Mouse (Mus musculus): Measurements from ENCODE around the gene Castor2.

DNA sequence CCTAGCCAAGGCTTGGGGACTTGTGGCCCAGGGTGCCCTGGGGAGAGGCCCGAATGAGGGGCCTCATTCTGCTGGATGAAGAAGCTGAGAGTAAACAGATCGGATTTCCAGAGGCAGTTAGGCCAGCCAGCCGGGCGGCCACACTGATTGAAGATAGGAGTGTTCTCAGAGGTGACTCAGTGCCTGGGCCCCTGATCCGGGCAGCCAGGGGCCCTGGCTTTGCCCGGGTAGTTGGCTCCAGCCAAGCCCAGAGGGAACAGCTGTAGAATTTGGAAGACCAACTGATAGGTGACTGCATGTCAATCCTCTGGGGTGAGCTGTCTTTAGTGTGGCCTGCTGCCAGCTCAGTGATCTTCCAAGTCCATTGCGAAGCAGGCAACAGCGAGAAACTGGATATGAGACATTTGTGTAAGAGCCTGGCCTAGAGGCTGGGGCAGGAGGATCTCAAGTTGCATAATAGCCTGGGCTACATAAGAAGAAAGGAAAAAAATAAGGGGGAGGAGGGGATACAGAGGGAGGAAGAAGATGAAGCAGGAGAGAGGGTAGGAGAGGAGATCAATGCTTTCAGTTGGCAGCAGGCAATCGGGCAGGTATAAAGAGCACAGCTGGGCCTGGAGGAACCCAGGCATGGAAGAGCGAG, 20.1 kb downstream of the Castor2 start:
- TF ChIP-seq CHD1 (IDR thresholded peaks at IDR 0.05; ENCODE audit: low read depth, low read length) (no peak), POLR2A (IDR thresholded peaks at IDR 0.05; ENCODE audit: low read depth, low read length) (no peak), TBP (conservative IDR thresholded peaks at IDR 0.05; ENCODE audit: low read depth, low read length) (no peak)
